Mouse (Mus musculus): ENCODE measurements around the gene Ddx31. TPM values are rescaled to one million over a fixed set of nuclear protein-coding genes. Genes with fewer than 3 reads are reported as not detected.

Gene Ddx31
- polyA plus RNA-seq, 1 experiment from 2014 or later, result 14.3 TPM

DNA sequence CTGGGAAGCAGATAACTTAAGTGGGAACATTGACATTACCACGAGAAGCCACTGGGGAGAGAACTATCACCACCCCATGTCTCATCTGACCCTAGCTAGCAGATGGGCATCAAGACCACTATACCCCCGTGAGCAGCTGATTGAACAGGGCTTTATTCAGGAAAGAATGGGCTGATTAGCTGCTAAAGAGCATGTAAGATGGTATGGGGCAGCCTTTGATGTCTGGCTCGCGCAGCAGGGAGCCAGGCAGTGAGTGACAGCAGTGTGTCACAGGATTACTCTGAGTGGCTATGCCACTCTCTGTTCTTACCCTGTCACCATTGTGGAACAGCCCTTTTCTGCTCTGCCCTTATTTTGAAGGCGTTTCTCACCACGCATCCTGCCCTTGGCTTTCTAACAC, 53.3 kb downstream of the Ddx31 start:
- H3K4me2 ChIP-seq (replicated peaks; ENCODE audit: low read depth, low read length), result no peak overlapping the region
- H3K4me1 ChIP-seq (ENCODE audit: insufficient read depth, low read length), result no peaks in the 10 kb centered on the region
- H3K9me3 ChIP-seq (ENCODE audit: low read length), result no peaks in the 10 kb centered on the region
- H3K27ac ChIP-seq (ENCODE audit: low read length), result no peak overlapping the region
- H3K27me3 ChIP-seq (ENCODE audit: insufficient read depth, low read length), result no peaks in the 10 kb centered on the region
- H3K36me3 ChIP-seq (ENCODE audit: insufficient read depth, low read length), result peaks cover 19% of the 10 kb centered on the region
- no peak overlapping the region for H3K4me3 ChIP-seq (ENCODE audit: low read length)
- 70% methylated on average over 6 of the region's 6 CpGs for WGBS
- no peak for ATAC-seq (ENCODE audit: low FRiP score, low TSS enrichment)
- H3K9ac ChIP-seq (replicated peaks; ENCODE audit: low read length), result no peak overlapping the region

DNA sequence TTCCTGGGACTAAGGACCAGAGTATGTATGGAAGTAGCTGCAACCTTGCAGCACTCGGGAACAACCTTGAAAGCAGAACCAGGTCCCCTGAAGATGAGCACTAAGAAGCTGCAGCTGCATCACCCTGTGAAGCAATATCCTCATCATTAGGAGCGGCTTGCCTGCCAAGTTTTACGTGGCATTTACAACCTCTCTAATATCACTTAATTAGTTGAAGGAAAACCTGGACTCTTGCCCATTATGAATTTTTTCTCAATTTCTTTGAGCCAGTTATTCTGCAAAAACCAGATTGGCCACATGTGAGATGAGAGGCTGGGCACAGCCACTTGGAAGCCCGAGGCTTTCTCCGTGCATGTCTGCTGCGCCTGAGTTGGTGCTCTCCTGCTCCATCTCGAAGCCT, 55.7 kb downstream of the Ddx31 start:
- WGBS, result 84% methylated on average over 7 of the region's 7 CpGs
- Histone ChIP-seq H3K4me1 (ENCODE audit: insufficient read depth, low read length) (no peaks in the 10 kb centered on the region), H3K36me3 (ENCODE audit: insufficient read depth, low read length) (peaks cover 27% of the 10 kb centered on the region)

DNA sequence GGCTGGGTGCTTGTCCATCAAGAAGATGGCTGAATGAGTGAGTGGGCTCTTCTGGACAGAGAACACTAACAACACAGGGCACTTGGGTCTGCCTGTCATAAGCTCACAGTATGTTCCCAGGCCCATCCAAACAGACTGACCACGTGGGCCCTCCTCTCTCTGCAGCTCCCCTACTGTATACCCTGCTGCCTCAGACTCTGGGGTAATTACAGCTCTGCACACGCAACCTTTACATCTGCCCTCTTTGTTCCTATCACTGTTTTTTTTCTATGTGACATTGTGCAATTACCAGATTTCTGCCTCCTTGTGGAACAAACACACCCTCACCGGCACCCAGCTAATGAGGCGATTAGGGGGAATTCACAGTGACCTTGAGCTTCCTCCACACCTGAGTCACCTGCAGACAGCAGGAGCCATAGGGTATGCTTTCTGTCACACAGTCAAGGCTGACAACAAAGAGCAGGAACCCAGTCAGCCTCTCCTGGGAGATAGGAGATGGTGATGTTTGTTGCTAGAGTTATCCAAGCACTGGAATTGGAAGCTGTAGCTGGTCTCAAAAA, 57.2 kb downstream of the Ddx31 start:
- H3K27me3 ChIP-seq (ENCODE audit: insufficient read depth, low read length), result no peaks in the 10 kb centered on the region
- no peak overlapping the region for H3K27ac ChIP-seq (ENCODE audit: low read length)
- H3K9me3 ChIP-seq (ENCODE audit: low read length), result no peaks in the 10 kb centered on the region
- H3K9ac ChIP-seq (replicated peaks; ENCODE audit: low read length), result no peak overlapping the region
- no peak overlapping the region for H3K4me3 ChIP-seq (ENCODE audit: low read length)
- no peaks in the 10 kb centered on the region for H3K4me1 ChIP-seq (ENCODE audit: insufficient read depth, low read length)
- no peak for ATAC-seq (ENCODE audit: low FRiP score, low TSS enrichment)
- H3K4me2 ChIP-seq (replicated peaks; ENCODE audit: low read depth, low read length), result no peak overlapping the region
- peaks cover 29% of the 10 kb centered on the region for H3K36me3 ChIP-seq (ENCODE audit: insufficient read depth, low read length)
- 91% methylated on average over 4 of the region's 4 CpGs for WGBS

More for the DNA sequence above, 55.7 kb downstream of the Ddx31 start:
- no peak overlapping the region for H3K4me2 ChIP-seq (replicated peaks; ENCODE audit: low read depth, low read length)
- H3K9ac ChIP-seq (replicated peaks; ENCODE audit: low read length), result no peak overlapping the region
- no peak overlapping the region for H3K27ac ChIP-seq (ENCODE audit: low read length)
- no peak overlapping the region for H3K4me3 ChIP-seq (ENCODE audit: low read length)
- H3K27me3 ChIP-seq (ENCODE audit: insufficient read depth, low read length), result no peaks in the 10 kb centered on the region
- H3K9me3 ChIP-seq (ENCODE audit: low read length), result no peaks in the 10 kb centered on the region
- no peak for ATAC-seq (ENCODE audit: low FRiP score, low TSS enrichment)

DNA sequence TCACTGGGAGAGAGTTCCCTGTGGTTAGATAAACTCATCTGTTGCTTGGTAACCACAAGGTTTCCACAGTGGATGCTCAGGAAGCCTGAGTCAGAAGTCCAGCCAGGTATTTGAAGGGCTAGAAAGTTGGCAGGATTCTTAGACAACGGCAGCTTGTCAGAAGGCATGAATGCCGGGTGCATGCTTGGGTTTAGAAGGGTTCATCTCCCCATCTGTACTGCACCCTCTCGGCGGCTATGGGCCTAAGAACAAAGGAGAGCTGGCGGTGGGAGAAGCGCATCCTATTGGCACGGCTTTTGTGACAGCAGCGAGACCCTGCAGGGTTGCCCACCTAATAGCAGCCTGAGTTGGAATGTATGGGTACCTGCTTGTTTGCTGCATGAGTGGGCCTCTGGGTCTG, 62.1 kb downstream of the Ddx31 start:
- Histone ChIP-seq H3K9ac (replicated peaks; ENCODE audit: low read length) (no peak overlapping the region), H3K36me3 (ENCODE audit: insufficient read depth, low read length) (peaks cover 19% of the 10 kb centered on the region), H3K27ac (ENCODE audit: low read length) (no peak overlapping the region), H3K4me3 (ENCODE audit: low read length) (no peak overlapping the region), H3K9me3 (ENCODE audit: low read length) (no peaks in the 10 kb centered on the region), H3K27me3 (ENCODE audit: insufficient read depth, low read length) (peaks cover 12% of the 10 kb centered on the region), H3K4me2 (replicated peaks; ENCODE audit: low read depth, low read length) (no peak overlapping the region), H3K4me1 (ENCODE audit: insufficient read depth, low read length) (no peaks in the 10 kb centered on the region)
- 91% methylated on average over 8 of the region's 8 CpGs for WGBS
- no peak for ATAC-seq (ENCODE audit: low FRiP score, low TSS enrichment)

DNA sequence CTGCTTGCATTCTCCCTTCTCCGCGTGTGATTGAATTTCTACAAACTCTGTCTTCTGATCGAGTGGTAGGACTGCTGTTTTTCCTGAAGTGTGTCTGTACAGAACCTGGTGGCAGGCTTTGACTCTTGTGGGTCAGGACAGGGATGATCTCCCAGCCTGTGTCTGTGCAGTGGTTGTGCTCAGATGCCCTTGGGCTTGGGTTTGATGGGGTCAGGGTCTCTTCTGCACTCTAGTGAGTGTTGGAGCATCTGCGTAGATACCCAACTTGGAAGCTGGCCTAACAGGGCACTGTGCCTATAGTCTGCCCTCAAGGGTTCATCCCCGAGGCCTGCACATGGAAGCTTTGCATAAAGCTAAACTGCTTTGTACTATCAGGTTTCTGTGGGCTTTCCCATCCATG, 63.7 kb downstream of the Ddx31 start:
- Histone ChIP-seq H3K27me3 (ENCODE audit: insufficient read depth, low read length) (peaks cover 27% of the 10 kb centered on the region), H3K4me3 (ENCODE audit: low read length) (no peak overlapping the region), H3K36me3 (ENCODE audit: insufficient read depth, low read length) (peaks cover 19% of the 10 kb centered on the region), H3K9me3 (ENCODE audit: low read length) (no peaks in the 10 kb centered on the region), H3K9ac (replicated peaks; ENCODE audit: low read length) (no peak overlapping the region), H3K4me2 (replicated peaks; ENCODE audit: low read depth, low read length) (no peak overlapping the region), H3K4me1 (ENCODE audit: insufficient read depth, low read length) (peaks cover 12% of the 10 kb centered on the region), H3K27ac (ENCODE audit: low read length) (no peak overlapping the region)
- 87% methylated on average over 5 of the region's 5 CpGs for WGBS
- ATAC-seq (ENCODE audit: low FRiP score, low TSS enrichment), result no peak

DNA sequence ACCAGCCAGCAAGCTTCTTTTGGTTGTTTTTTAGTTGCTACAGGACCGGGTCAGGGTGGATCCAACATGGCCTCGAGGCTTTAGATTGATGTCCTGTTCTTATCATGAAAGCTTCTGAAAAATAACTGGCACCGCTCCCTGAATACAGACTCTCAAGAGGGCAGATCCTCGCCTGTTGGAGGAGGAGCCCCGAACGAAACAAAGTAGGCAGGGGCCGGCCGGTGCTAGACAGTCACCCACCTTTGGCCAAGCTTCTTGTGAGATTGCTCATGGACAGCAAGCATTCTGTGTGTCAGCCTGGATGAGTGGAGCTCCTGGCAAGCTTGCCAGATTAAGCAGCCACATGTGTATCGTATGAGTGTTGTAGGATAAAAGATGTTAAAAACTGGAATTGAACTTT, 64.6 kb downstream of the Ddx31 start:
- Histone ChIP-seq H3K36me3 (ENCODE audit: insufficient read depth, low read length) (peaks cover 14% of the 10 kb centered on the region), H3K27ac (ENCODE audit: low read length) (no peak overlapping the region), H3K27me3 (ENCODE audit: insufficient read depth, low read length) (peaks cover 37% of the 10 kb centered on the region), H3K4me1 (ENCODE audit: insufficient read depth, low read length) (peaks cover 19% of the 10 kb centered on the region), H3K4me2 (replicated peaks; ENCODE audit: low read depth, low read length) (no peak overlapping the region), H3K9me3 (ENCODE audit: low read length) (no peaks in the 10 kb centered on the region), H3K4me3 (ENCODE audit: low read length) (no peak overlapping the region), H3K9ac (replicated peaks; ENCODE audit: low read length) (no peak overlapping the region)
- 86% methylated on average over 9 of the region's 9 CpGs for WGBS
- ATAC-seq (ENCODE audit: low FRiP score, low TSS enrichment), result no peak

DNA sequence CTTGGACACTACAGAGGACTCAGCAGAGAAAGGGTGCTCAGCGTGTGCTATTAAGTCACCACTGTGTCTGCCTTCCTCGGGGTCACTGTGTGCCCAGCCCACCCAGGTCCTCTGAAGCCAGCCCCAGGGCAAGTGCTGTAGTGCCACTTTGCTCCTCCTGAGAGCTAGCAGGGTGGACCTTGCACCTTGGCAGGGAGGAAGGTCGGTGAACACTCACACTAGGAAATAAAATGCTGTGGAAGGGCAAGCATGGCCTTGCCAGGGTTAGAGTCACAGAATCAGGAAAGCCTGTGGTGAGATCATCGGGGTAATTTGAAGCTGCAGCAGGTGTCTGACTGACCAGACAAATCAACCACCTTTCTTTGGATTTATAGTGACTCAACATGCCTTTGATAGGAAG, 65.4 kb downstream of the Ddx31 start:
- 53% methylated on average over 4 of the region's 4 CpGs for WGBS
- no peak for ATAC-seq (ENCODE audit: low FRiP score, low TSS enrichment)

DNA sequence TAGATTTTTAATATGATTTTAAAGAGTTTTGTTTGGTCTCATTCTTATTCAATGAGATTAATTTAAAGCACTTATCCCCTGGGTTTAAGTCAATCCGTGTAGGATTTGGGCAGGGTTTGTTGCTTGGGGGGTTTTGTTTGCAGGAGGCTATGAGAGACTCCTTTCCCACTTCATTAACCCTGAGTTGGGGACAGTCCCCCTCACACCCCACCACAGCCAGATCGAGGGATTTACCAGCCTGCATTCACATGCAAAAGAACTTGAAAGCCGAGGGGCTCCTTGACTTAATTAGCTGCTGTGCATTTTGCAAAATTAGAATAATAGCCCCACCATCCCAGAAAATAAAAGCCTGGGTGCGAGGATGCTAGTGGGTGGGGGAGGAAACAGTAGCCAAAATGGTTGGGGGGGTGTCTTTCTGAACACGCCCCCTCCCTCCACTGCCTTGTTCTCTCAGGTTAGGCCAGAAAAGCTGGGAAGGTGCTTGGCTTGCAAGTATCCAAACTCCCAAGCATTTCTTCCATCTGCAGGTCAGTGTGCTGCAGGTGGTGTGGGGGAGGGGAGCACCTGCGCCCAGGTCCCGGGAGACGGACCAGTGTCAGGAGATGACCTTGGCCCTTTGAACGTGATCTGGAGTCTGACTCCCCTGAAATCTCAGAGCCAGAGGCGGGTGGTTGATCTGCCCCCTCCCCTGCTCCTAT, 67.6 kb downstream of the Ddx31 start:
- H3K4me3 ChIP-seq (ENCODE audit: low read length), result peak overlapping the region; percentile 32
- WGBS, result 6% methylated on average over 10 of the region's 10 CpGs
- peaks cover 7% of the 10 kb centered on the region; the same call in 1 of the 2 replicates for H3K36me3 ChIP-seq (ENCODE audit: insufficient read depth, low read length)
- no peak for ATAC-seq (ENCODE audit: low FRiP score, low TSS enrichment)
- H3K4me1 ChIP-seq (ENCODE audit: insufficient read depth, low read length), result peaks cover 19% of the 10 kb centered on the region
- no peak overlapping the region for H3K9ac ChIP-seq (replicated peaks; ENCODE audit: low read length)
- no peak overlapping the region for H3K27ac ChIP-seq (ENCODE audit: low read length)
- H3K9me3 ChIP-seq (ENCODE audit: low read length), result no peaks in the 10 kb centered on the region
- peaks cover 67% of the 10 kb centered on the region for H3K27me3 ChIP-seq (ENCODE audit: insufficient read depth, low read length)
- H3K4me2 ChIP-seq (replicated peaks; ENCODE audit: low read depth, low read length), result peak overlapping the region; percentile 50

More for the DNA sequence above, 65.4 kb downstream of the Ddx31 start:
- Histone ChIP-seq H3K9me3 (ENCODE audit: low read length) (no peaks in the 10 kb centered on the region), H3K27me3 (ENCODE audit: insufficient read depth, low read length) (peaks cover 44% of the 10 kb centered on the region), H3K4me1 (ENCODE audit: insufficient read depth, low read length) (peaks cover 19% of the 10 kb centered on the region), H3K27ac (ENCODE audit: low read length) (no peak overlapping the region), H3K36me3 (ENCODE audit: insufficient read depth, low read length) (peaks cover 14% of the 10 kb centered on the region), H3K9ac (replicated peaks; ENCODE audit: low read length) (no peak overlapping the region), H3K4me2 (replicated peaks; ENCODE audit: low read depth, low read length) (no peak overlapping the region), H3K4me3 (ENCODE audit: low read length) (no peak overlapping the region)

DNA sequence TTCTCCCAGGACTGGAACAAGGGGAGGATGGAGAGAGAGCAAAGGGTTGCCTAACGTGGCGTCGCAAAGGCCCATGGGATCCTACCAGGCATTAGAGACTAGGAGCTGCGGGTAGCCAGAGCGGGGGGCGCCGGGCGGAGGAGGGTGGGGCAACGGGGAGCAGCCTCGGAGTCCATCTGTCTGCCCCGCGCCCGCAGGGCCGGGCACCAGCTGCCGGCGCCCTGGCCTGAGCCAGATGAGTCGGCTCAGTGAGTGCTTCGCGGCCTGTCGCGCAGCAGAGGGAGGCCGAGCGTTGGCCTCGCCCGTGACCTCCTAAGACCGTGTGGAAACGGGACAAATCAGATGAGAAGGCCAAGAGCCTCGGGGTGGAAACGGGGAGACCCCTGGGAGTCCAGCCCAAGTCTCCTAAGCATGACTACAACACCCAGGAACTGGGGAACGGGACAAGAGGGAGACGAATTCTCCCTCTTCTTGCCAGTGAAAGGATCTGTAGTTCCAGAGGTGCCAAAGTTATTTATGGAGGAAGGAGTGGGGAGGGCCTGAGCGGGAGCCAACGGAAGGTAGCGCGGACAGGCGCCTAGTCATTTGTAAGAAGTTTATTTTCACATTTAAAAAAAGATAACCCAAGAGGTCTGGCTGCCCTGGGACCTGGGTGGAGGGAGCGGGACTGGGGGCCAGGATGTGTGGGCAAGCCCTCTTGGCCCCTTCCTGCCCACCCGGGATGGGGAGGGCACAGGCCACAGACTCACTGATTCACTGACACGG, 68.4 kb downstream of the Ddx31 start:
- Histone ChIP-seq H3K4me1 (ENCODE audit: insufficient read depth, low read length) (peaks cover 19% of the 10 kb centered on the region), H3K36me3 (ENCODE audit: insufficient read depth, low read length) (peaks cover 6% of the 10 kb centered on the region; the same call in 1 of the 2 replicates), H3K27me3 (ENCODE audit: insufficient read depth, low read length) (peaks cover 74% of the 10 kb centered on the region), H3K27ac (ENCODE audit: low read length) (no peak overlapping the region), H3K4me2 (replicated peaks; ENCODE audit: low read depth, low read length) (peak overlapping the region; percentile 50), H3K9ac (replicated peaks; ENCODE audit: low read length) (no peak overlapping the region), H3K4me3 (ENCODE audit: low read length) (peak overlapping the region; percentile 32), H3K9me3 (ENCODE audit: low read length) (no peaks in the 10 kb centered on the region)
- 0 out of 2 replicates have a peak, but pooled peaks have one; percentile 39 for ATAC-seq (ENCODE audit: low FRiP score, low TSS enrichment)
- WGBS, result under 1% methylated on average over 39 of the region's 39 CpGs
